Mouse (Mus musculus) left cerebral cortex, adult 18-20 months (tissue): ENCODE results near the gene Cnp. TPM values are rescaled to one million over a fixed set of nuclear protein-coding genes. Genes with fewer than 3 reads are reported as not detected.
"Not testable (repeated sequence)": the region's sequence is repeated elsewhere in the genome, so short reads cannot be mapped to it uniquely, and the experiment has no call there.

ENCODE experiments used
- DNase-seq, 2 experiments: peaks; one replicate each; pipeline ENCODE4 v3.0.0; 2021 to 2022; ENCODE audit warnings: low spot score in 2 of 2, mixed read lengths in 1 of 2
- total RNA-seq, 2 experiments: library from RNA; stranded (reverse); gene quantifications; 2 replicates each; pipeline ENCODE4 v1.2.3; 2021

The Cnp gene
- total RNA-seq, 2 experiments from 2014 or later, result 92.4 to 131 TPM

GRCm38 (mm10) chr11:100550101-100550500, 24.6 kb upstream of the Cnp start:
- no peak for DNase-seq

GRCm38 (mm10) chr11:100552842-100553241, 21.9 kb upstream of the Cnp start:
- DNase-seq, result no peak

GRCm38 (mm10) chr11:100555583-100555982, 19.1 kb upstream of the Cnp start:
- peak; percentile 42 to 51 for DNase-seq

DNA sequence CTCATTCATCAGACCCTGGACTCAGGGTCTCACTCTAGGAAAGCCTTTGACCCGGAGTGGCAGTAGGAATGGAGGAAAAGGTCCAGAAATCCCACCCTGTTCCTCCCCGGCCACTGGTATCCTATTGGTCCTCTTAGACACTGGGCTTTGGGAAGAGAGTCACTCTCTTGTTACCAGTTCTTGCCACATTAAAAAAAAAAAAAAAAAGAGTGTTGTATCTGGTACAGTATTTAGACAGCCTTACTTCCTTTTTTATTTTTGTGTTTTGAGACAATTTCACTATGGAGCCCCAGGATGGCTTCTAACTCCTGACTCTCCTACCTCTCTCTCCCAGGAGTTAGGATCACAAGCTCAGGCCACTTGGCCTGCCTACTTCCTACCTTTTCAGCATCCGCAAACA, 17.1 kb upstream of the Cnp start:
- DNase-seq, result no peak

DNA sequence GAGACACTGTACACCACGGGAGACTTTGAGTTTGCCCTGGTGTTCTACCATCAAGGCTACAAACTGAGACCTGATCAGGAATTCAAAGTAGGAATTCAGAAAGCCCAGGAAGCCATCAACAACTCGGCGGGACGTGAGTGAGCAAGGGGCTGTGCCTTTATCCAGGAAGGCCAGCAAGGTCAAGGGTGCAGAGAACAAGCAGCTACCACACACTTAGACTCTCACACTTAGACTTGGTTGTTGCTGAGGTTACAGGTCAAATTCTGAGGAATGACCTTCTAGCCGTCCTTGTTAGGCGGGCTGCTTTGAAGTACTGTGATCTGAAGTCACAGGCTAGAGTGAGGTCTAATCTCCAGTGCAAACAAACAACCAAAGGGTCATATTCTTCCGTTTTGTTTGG, 15.2 kb upstream of the Cnp start:
- no peak for DNase-seq

- DNase-seq, result no peak
Observed at GRCm38 (mm10) chr11:100561748-100562147, 13.0 kb upstream of the Cnp start.

DNA sequence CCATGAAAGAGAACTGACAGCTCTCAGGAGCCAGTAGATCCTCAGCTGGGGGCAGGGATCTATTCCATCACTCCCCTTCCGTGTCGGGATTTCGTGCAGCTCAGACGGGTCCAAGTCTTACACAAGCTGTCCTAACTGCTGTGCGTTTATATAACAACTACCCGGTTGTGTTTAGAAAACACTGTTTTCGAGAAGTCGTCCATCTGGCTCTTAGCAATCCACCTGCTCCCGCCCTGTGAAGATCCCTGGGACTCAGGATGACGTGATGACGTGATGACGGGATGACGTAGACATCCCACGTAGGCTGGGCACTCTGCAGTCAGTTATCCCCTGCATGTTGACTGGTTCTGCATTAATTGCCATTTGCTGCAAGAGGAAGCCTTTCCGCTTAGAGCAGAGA, 10.4 kb upstream of the Cnp start:
- peak; percentile 83 to 86 for DNase-seq

- no peak for DNase-seq
Observed at GRCm38 (mm10) chr11:100564703-100565102, 10.0 kb upstream of the Cnp start.

- DNase-seq, result no peak
Observed at GRCm38 (mm10) chr11:100567229-100567628, 7.5 kb upstream of the Cnp start.

- no peak for DNase-seq
Observed at GRCm38 (mm10) chr11:100567815-100568245, 6.9 kb upstream of the Cnp start.

DNA sequence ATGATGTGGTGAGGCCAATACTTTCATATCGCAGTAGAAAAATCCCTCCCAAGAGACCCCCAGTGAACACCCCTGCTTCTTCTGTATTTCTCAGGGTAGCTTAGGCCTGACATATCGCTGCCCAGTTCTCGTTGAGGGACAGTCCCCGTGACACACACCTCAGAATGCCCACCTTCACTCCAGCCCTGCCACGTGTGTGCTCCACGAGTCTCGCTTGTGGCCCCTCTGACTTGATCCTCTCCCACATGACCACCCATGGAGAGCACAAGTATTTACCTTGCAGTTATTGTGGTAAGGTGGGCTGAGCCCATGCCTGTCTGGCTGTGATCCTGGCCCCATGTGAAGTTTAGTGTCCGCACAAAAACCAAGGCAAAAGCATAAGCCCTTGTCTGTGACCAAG, 6.0 kb upstream of the Cnp start:
- DNase-seq, result no peak

- DNase-seq, result no peak
Observed at GRCm38 (mm10) chr11:100569789-100570188, 4.9 kb upstream of the Cnp start.

DNA sequence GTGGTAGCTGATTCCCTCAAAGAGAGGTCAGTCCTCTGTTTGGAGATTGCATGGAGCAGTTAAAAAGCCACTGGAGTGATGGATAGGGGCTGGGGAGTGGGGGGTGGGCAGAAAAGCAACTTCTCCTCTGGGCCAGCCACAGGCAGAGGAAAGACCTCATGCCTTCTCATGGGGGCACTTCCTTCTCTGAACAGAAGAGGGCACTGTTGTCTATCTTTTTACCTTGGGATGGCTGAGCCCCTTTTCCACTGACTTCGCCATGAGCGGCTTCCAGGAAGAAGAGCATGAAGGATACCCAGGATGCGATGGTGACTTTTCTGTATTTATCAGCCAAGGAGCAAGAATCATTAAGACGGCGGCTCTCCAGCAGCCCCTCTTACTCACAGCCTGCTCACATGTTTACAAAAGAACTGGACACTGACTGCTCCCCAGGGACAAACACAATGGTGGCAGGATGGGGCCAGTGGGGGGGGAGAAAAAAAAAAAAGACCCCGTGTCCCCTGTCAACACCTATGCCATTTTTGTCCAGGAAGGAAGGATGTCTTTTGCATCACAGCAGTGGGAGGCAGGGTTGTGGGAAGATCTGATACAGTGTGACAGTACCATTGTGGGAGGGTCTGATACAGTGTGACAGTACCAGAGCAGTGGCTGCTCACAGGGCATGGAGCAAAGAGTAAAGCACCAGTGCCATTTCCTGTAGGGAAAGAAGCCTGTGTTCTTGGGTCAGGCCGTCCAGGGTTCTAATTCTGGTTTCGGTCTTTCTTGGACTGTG, 4.1 kb upstream of the Cnp start:
- peak; percentile 81 to 88 for DNase-seq

GRCm38 (mm10) chr11:100571202-100571567, 3.5 kb upstream of the Cnp start:
- peak; percentile 48 to 68 for DNase-seq

- no peak for DNase-seq
Observed at GRCm38 (mm10) chr11:100574188-100574587, 516 bp upstream of the Cnp start.

- peak in 1 of 2 experiments; percentile 57 for DNase-seq
Observed at GRCm38 (mm10) chr11:100575484-100575855, 766 bp downstream of the Cnp start.

DNA sequence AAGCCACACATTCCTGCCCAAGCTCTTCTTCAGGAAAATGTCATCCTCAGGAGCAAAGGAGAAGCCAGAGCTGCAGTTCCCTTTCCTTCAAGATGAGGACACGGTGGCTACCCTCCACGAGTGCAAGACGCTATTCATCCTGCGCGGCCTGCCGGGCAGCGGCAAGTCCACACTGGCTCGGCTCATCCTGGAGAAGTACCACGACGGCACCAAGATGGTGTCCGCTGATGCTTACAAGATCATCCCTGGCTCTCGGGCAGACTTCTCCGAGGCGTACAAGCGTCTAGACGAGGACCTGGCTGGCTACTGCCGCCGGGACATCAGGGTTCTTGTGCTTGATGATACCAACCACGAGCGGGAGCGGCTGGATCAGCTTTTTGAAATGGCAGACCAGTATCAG, 1.6 kb downstream of the Cnp start:
- DNase-seq, result no peak

- DNase-seq, result no peak
Observed at GRCm38 (mm10) chr11:100577852-100578599, 3.3 kb downstream of the Cnp start.

DNA sequence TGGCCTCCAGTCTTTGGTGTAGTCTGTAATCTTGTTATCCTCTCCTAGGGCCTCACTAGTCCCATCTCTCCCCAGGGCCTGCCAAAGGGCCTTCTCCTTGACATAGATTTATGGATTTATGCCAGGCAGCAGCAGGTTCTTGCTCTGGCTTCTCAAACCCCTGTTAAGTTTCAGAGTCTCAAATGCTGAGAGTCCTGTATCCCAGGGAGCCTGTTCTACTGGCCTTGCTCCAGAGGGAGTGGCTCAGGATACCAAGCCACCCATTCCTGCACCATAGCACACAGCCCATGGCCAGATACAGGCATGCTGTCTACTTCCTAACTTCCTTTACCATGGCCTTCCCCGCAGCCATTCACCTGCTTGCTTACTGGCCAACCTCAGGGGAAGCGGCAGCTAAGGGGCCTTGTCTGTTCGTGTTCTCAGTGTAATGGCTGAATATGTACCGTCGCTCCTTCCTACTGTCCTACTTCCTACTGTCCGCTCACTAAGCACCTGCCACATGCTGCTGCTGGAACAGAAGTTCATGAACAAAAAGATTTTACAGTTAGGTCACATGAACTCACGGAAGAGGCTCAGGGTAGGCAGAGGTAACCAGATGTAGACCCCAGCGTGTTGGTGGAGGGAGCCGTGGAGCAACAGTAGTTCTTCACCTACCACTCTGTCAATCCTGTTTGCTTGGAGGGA, 4.6 kb downstream of the Cnp start:
- DNase-seq, result no peak

DNA sequence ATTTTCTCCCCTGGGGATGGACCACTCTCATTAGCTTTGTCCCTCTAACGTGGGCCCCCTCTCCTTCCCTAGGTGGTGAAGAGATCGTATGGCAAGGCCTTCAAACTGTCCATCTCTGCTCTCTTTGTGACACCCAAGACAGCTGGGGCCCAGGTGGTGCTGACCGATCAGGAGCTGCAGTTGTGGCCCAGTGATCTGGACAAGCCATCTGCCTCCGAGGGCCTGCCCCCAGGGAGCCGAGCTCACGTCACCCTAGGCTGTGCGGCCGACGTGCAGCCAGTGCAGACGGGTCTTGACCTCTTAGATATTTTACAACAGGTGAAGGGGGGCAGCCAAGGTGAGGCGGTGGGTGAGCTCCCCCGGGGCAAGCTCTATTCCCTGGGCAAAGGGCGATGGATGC, 5.6 kb downstream of the Cnp start:
- no peak for DNase-seq

- DNase-seq, result peak in 1 of 2 experiments; percentile 55
Observed at GRCm38 (mm10) chr11:100581756-100582155, 7.1 kb downstream of the Cnp start.

DNA sequence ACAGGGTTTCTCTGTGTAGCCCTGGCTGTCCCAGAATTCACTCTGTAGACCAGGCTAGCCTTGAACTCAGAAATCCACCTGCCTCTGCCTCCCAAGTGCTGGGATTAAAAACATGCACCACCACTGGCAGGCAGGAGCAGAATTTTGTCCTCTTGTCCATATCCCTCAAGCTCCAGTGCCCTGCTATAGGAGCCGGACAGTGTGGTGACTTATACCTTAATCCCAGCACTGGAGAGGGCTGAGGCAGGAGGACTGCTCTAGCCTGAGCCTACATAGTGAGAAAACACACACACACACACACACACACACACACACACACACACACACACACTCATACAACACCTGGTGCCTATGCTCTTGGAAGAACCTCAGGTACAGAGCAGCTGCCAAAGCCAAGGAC, 7.7 kb downstream of the Cnp start:
- DNase-seq, result not testable (repeated sequence)
